Mouse (Mus musculus) cerebellum, adult 9-10 months (tissue): ENCODE results near the gene Sfn.

ENCODE experiments used
- DNase-seq: peaks from one replicate; pipeline ENCODE4 v3.0.0; 2022

The Sfn gene

GRCm38 (mm10) chr4:133619473-133620136 is 17.6 kb upstream of the Sfn start:
- no peak for DNase-seq

GRCm38 (mm10) chr4:133617936-133618335 is 16.0 kb upstream of the Sfn start:
- no peak for DNase-seq

DNA sequence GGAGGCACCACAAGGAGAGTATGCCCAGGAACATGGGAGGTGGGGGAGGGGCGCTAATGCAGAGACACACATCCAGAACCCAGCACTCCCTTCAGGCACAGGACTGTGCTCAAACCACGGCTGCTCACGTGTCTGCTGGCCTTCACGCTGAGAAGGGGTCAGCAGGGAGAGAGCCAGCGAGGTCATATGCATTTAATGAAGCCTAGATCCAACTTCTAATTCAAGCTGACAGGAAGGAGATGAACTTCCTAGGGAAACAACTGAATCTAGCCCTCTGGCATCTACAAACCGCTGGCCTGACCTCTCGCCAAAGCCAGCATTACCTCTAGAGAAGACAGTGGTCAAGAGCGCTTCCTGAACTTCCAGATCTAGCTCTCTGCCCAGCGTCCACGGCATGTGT is 13.4 kb upstream of the Sfn start:
- DNase-seq: no peak

DNA sequence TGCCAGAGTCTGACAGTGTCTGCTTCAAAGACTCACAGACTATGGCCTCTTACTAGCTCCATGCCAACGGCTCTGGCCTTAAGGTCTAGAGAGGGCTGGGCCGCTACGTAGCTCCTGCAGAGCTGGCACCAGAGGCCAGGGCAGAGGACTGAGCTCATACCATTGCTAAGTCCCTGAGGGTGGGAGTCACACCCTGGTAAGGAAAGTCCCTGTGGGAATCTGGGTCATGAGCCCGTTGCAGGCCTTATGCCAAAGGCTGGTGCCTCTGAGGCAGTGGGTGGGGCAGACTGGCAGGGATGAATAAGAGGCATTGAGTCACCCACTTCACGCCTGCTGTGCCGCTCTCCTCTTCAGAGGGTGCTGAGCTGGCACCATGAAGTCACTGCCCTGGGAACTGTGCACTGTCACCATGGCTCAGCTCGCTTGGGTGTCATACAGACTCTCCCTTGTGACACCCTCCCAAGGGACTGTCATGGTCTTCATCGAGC is 12.3 kb upstream of the Sfn start:
- no peak for DNase-seq

- no peak for DNase-seq
Measured at GRCm38 (mm10) chr4:133613867-133614266, 11.9 kb upstream of the Sfn start.

DNA sequence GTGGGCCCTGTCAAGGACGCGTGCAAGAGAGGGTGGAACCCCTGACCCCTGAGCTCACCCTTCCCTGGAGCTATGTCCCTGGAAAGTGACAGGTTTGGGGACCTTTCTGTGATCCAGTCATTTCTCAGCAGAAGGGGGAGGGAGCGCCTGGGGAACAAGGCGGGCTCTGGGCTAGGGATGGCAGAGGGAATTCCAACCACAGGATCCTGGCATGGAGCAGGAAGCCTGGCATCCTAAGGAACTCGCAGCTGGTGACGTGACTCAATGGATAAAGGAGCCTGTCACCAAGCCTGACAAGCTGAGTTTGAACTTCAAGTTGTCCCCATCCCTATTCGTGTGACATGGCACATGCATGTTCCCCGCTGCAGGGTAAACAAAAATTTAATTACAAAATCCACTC is 11.1 kb upstream of the Sfn start:
- DNase-seq: no peak

GRCm38 (mm10) chr4:133612416-133612815 is 10.4 kb upstream of the Sfn start:
- DNase-seq: no peak

DNA sequence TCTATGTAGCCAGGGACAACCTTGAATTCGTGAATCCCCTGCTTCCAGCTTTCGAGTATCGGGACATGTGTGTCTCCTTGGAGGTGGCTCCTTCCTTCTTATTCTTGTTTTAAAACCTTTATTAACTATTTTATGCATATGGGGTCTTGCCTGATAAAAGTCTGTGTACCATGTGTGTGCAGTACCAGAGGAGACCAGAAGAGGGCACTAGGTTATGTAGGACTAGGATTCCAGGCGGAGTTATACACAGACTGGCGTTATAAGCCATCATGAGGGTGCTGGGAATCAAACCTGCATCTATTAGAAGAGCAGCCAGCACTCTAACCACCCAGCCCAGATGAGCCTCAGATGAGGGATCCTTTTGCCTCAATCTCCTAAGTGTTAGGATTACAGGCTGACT is 9.8 kb upstream of the Sfn start:
- DNase-seq: no peak

GRCm38 (mm10) chr4:133609719-133610118 is 7.8 kb upstream of the Sfn start:
- DNase-seq: peak; percentile 69

- no peak for DNase-seq
Measured at GRCm38 (mm10) chr4:133607284-133607683, 5.3 kb upstream of the Sfn start.

DNA sequence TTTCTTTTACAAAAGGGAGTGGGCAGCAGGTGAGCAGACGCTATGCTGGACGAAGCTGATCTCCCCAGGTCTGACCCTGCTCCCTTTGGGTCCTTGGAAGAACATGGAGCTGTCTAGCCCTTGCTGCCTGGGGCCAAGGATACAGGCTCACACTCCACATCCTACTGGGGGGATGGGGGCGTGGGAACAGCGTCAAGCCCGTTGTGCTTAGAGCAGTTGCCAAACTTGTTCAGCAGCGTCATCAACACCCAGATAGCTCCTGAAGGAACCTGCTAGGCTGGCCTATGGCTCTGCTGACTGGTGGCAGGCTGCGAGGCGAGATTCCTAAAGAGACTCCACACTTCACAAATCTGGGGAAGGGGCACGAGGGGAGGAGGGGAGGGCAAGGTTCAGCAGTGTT is 3.4 kb upstream of the Sfn start:
- no peak for DNase-seq

GRCm38 (mm10) chr4:133604856-133605255 is 2.9 kb upstream of the Sfn start:
- no peak for DNase-seq

DNA sequence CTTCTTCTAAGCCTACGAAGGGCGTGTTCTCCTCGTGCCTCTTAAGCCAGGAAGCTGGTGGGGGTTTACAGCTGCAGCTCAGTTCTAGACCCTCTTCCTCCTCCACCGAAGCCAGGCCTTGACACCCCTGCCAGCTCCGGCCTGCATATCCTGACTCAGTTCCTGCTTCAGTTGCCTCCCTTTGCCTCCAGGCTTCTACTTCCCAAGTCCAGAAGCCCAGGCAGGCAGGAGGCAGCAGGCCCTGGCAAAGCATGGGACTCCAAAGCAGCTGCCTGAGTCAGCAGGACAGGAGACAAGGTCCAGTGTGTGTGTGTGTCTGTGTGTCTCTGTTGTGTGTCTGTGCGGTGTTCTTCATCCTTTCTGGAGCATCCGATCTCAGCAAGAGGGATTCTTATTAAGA is 2.2 kb upstream of the Sfn start:
- DNase-seq: no peak

DNA sequence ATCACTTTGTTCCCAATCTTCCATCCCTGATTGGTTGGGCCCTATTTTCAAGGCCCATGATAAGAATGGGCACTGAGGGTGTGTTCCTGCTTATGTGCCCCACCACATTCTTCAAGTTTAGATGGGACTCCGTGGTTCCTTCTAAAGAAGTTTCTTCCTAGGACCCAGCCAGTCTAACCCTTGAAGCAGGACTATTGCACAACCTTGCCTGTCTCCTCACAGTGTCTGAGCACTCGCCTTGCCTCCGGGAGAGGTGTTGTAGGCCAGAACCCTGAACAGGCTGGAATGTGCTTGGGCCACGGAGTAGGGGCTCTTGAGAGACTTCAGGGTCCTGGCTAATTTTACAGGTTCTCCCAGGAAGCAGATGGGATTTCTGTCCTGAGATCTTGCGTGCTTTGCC is 1.1 kb upstream of the Sfn start:
- no peak for DNase-seq

GRCm38 (mm10) chr4:133600306-133600705 is 1.7 kb downstream of the Sfn start:
- no peak for DNase-seq

GRCm38 (mm10) chr4:133599571-133600073 is 2.3 kb downstream of the Sfn start:
- peak; percentile 70 for DNase-seq

- no peak for DNase-seq
Measured at GRCm38 (mm10) chr4:133599116-133599515, 2.9 kb downstream of the Sfn start.

DNA sequence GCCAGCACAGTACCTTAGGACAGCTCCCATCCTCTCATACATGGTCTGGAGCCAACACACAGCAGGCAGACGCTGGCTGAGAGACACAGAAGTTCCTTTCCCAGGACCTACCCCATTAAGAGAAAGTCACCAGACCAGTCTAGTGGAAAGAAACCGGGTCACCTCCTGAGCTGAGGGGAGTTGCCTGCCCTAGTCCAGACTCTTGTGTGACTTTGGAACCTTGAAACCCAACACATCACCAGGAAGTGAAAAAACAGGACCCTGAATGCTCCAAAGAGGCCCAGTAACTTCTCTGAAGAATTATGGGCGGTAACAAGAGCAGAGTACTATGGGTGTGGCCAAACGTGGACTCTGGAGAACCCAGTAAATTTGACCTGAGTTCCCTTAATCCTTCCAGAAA is 3.4 kb downstream of the Sfn start:
- DNase-seq: no peak

- DNase-seq: no peak
Measured at GRCm38 (mm10) chr4:133596084-133596483, 5.9 kb downstream of the Sfn start.

DNA sequence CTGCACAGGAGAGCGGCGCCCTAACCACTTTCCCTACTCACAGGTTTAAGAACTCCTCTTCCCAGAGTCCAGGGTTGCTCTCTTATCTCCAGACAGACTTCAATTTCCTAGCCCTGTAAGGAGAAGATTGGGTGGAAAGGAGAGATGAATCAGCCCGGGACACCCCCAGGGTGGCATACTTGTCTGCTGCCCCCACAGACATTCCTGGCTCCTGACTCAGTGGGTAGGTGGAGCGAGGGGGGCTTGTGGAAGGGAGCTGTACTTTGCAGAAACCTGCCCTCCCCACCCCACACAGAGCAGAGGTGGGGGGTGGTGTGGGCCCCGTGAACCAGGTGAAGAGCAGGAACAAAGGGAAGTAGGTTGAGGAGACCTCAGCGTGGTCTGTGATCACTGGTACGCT is 6.4 kb downstream of the Sfn start:
- DNase-seq: no peak

GRCm38 (mm10) chr4:133592570-133592969 is 9.4 kb downstream of the Sfn start:
- peak; percentile 68 for DNase-seq

- peak; percentile 72 for DNase-seq
Measured at GRCm38 (mm10) chr4:133584059-133584951, 17.7 kb downstream of the Sfn start, which contains the start of gene Gpn2. Gene Gpn2 (plus strand): TSS chr4:133584362.

DNA sequence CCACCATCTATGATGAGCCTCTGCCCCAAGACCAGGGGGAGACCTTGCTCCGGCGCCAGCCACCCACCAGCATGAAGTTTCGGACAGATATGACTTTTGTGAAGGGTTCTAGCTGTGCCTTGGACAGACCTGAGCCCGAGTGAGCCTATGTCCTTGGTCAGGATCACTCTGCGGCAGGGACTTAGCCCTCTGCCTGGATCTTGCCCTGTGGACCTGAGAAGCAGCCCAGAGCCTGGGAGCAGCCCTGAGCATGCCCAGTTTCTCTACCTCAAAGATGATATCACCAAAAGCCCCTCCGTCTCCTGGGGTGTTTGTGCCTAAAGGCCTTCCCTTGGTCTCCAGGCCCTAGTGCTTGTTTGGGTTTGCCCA is 18.3 kb downstream of the Sfn start:
- DNase-seq: no peak

- no peak for DNase-seq
Measured at GRCm38 (mm10) chr4:133577983-133578382, 24.0 kb downstream of the Sfn start.
